Mouse (Mus musculus): ENCODE data around the gene Chga.

DNA sequence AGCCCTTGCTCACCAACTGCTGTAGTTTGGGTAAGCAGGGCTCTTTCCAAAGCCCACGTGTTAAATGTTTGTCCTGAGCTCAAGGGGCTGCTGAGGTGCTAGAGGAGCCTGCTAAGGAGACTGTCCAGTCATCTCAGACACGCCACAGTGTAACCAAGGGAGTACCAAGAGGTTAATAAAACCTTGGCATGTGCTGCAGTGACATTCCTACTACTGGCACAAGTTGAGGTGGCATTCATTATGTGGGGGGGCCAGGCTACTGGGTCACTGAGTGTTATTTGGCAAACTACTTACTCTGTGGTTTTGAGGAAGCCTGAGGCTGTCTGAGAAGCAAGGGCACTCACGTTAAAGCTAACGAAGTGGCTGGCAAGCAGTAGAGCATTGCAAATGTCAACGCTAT lies 16.0 kb downstream of the Chga start:
- TF ChIP-seq CTCF (IDR thresholded peaks at IDR 0.05; ENCODE audit: borderline replicate concordance, insufficient read depth, low read depth, low read length) (no peak), POLR2A (IDR thresholded peaks at IDR 0.05; ENCODE audit: borderline replicate concordance, insufficient read depth, low read length) (no peak)

Measured in cerebellum, adult 2 months (tissue).